Mouse (Mus musculus) E14TG2a.4 (cell line): Measurements from ENCODE around the gene H2-Ob.

Experiments
- CTCF ChIP-seq: conservative IDR thresholded peaks from 2 replicates; pipeline ENCODE4 v1.5.1; 2014; ENCODE audit warnings: low read length
- POU5F1 ChIP-seq: IDR thresholded peaks from 2 replicates; pipeline ENCODE4 v1.6.1; 2014; ENCODE audit warnings: low read length, borderline replicate concordance

- TF ChIP-seq CTCF (no peak), POU5F1 (no peak)
Observed at GRCm38 (mm10) chr17:34239601-34240041, 918 bp downstream of the H2-Ob start.
